Mouse (Mus musculus) spleen, adult 2 months (tissue): ENCODE results near the gene Btbd35f23. TPM values are rescaled to one million over a fixed set of nuclear protein-coding genes. Genes with fewer than 3 reads are reported as not detected.
"Not testable (repeated sequence)": the region's sequence is repeated elsewhere in the genome, so short reads cannot be mapped to it uniquely, and the experiment has no call there.

Experiments
- DNase-seq, 2 experiments: peaks; one replicate each; pipeline versions ENCODE4 v3.0.0 to v3.0.0-alpha.2; 2012 to 2021; ENCODE audit warnings: low spot score in 2 of 2, low read depth in 1 of 2
- H3K27ac ChIP-seq: fragments of 200-500 bp; 2 replicates; pipeline ENCODE4 v1.5.1; 2012; ENCODE audit warnings: low read length, inconsistent platforms; ENCODE audit not compliant: insufficient read depth
- H3K27me3 ChIP-seq: fragments of 200-500 bp; 2 replicates; pipeline ENCODE4 v1.6.1; 2012; ENCODE audit warnings: mild to moderate bottlenecking, moderate library complexity, low read length, inconsistent platforms; ENCODE audit not compliant: control insufficient read depth, insufficient read depth
- H3K36me3 ChIP-seq: fragments of 200-500 bp; 2 replicates; pipeline ENCODE4 v1.6.1; 2012; ENCODE audit warnings: mild to moderate bottlenecking, low read length, inconsistent platforms; ENCODE audit not compliant: control insufficient read depth, insufficient read depth
- H3K4me1 ChIP-seq: fragments of 200-500 bp; 2 replicates; pipeline ENCODE4 v1.6.1; 2011; ENCODE audit warnings: inconsistent platforms; ENCODE audit not compliant: control insufficient read depth, insufficient read depth, insufficient read length
- H3K4me3 ChIP-seq: fragments of 200-500 bp; 2 replicates; pipeline ENCODE4 v1.5.1; 2011; ENCODE audit warnings: mild to moderate bottlenecking, inconsistent platforms; ENCODE audit not compliant: insufficient read depth, insufficient read length; ENCODE audit errors: extremely low read depth
- WGBS: fragments of 180-500 bp; shearing (Covaris S2); methylation state at CpG from one replicate; pipeline ENCODE4 v1.1.7; 2018; 5-methylcytosine and 5-hydroxymethylcytosine counted together
- polyA plus RNA-seq: library from polyadenylated mRNA; depleted of rRNA; stranded (reverse); fragments of >200 nt; gene quantifications from 2 replicates; pipeline ENCODE4 v1.2.3, GENCODE M21; 2012; rRNA removed

Gene Btbd35f23
- polyA plus RNA-seq: not detected in 2 replicates

GRCm38 (mm10) chrX:3076575-3076974, at the start of gene Btbd35f23:
TSS of gene Btbd35f23 (plus strand) at chrX:3076875.
- 83% methylated on average over 2 of the region's 2 CpGs for WGBS
- H3K27ac ChIP-seq, DNase-seq, H3K27me3 ChIP-seq, H3K4me3 ChIP-seq, H3K36me3 ChIP-seq, H3K4me1 ChIP-seq: not testable (repeated sequence)

Other genes starting within 250 kb of the Btbd35f23 start
- not detected in 2 replicates for gene Btbd35f24, start 119.0 kb downstream of the Btbd35f23 start, polyA plus RNA-seq